Mouse (Mus musculus) ES-E14 (cell line): ENCODE results near the gene Cdc14b. TPM values are rescaled to one million over a fixed set of nuclear protein-coding genes. Genes with fewer than 3 reads are reported as not detected.
A peak's percentile ranks its signal among the peaks of the same experiment; 100 is the strongest.

Experiments
- DNase-seq: peaks from one replicate; pipeline ENCODE4 v3.0.0-alpha.2; 2013; ENCODE audit warnings: low read depth, low spot score
- H3K27ac ChIP-seq: 2 replicates; pipeline ENCODE4 v1.5.1; 2012; ENCODE audit warnings: low read depth, mild to moderate bottlenecking, low read length, moderate library complexity, mixed read lengths; ENCODE audit not compliant: poor library complexity, insufficient read depth, severe bottlenecking
- H3K36me3 ChIP-seq: 2 replicates; pipeline ENCODE4 v1.6.1; 2012; ENCODE audit warnings: mild to moderate bottlenecking, low read length, moderate library complexity, mixed read lengths; ENCODE audit not compliant: control insufficient read depth, poor library complexity, insufficient read depth, severe bottlenecking
- H3K4me1 ChIP-seq, 2 experiments: fragments of 150-350 bp in 1 of 2; sonication (generic) in 1 of 2; 2 replicates each; pipeline ENCODE4 v1.6.1; 2012; ENCODE audit warnings: low read length in 2 of 2, mild to moderate bottlenecking in 1 of 2, mixed read lengths in 1 of 2; ENCODE audit not compliant: control insufficient read depth in 2 of 2, insufficient read depth in 2 of 2, poor library complexity in 1 of 2
- H3K4me3 ChIP-seq, 2 experiments: fragments of 150-350 bp in 1 of 2; sonication (generic) in 1 of 2; 2 replicates each; pipeline ENCODE4 v1.5.1; 2012; ENCODE audit warnings: low read length in 2 of 2, low read depth in 1 of 2, mild to moderate bottlenecking in 1 of 2, mixed read lengths in 1 of 2; ENCODE audit not compliant: insufficient read depth in 1 of 2, poor library complexity in 1 of 2, severe bottlenecking in 1 of 2
- H3K9ac ChIP-seq: 2 replicates; pipeline ENCODE4 v1.6.1; 2012; ENCODE audit warnings: low read depth, mild to moderate bottlenecking, low read length, mixed read lengths; ENCODE audit not compliant: poor library complexity, insufficient read depth, severe bottlenecking
- H3K9me3 ChIP-seq: fragments of 150-350 bp; sonication (generic); 2 replicates; pipeline ENCODE4 v1.6.1; 2012; ENCODE audit warnings: low read depth, mild to moderate bottlenecking, low read length; ENCODE audit not compliant: control insufficient read depth, insufficient read depth
- CHD2 ChIP-seq: IDR thresholded peaks from 2 replicates; pipeline ENCODE4 v1.6.1; 2014; ENCODE audit warnings: mild to moderate bottlenecking, low read depth, low read length, inconsistent platforms
- HCFC1 ChIP-seq: IDR thresholded peaks from 2 replicates; pipeline ENCODE4 v1.6.1; 2012; ENCODE audit warnings: low read length, inconsistent platforms, borderline replicate concordance; ENCODE audit not compliant: insufficient read depth
- MAFK ChIP-seq: IDR thresholded peaks from 2 replicates; pipeline ENCODE4 v1.6.1; 2014; ENCODE audit warnings: mild to moderate bottlenecking, low read depth, low read length, inconsistent platforms; ENCODE audit not compliant: insufficient read depth
- ZC3H11A ChIP-seq: IDR thresholded peaks from 2 replicates; pipeline ENCODE4 v1.6.1; 2012; ENCODE audit warnings: low read depth, mild to moderate bottlenecking, inconsistent platforms, low read length, borderline replicate concordance
- ZNF384 ChIP-seq: IDR thresholded peaks from 2 replicates; pipeline ENCODE4 v1.6.1; 2012; ENCODE audit warnings: low read depth, low read length, inconsistent platforms
- in situ Hi-C, 2 experiments: fragments of 600-800 bp; cut with MboI; formaldehyde crosslinking; loops; one replicate each; pipeline ENCODE4 v1.15.1; 2025; ENCODE audit warnings: low sequenced_read_pairs in 2 of 2, inconsistent platforms in 1 of 2; ENCODE audit not compliant: unreplicated experiment in 2 of 2
- total RNA-seq: library from RNA; depleted of rRNA; stranded (reverse); fragments of 300-350 nt; gene quantifications from 2 replicates; pipeline ENCODE4 v1.2.3, GENCODE M21; 2012

The Cdc14b gene
- total RNA-seq, 1 experiment, result 12.3 TPM

- Histone ChIP-seq H3K4me1 (peaks cover 0 to 4% of the 10 kb centered on the region in 2 experiments; a peak in 2 of 4 replicates), H3K9ac (no peak overlapping the region), H3K4me3 (no peak overlapping the region), H3K9me3 (no peaks in the 10 kb centered on the region), H3K27ac (no peak overlapping the region), H3K36me3 (no peaks in the 10 kb centered on the region)
- TF ChIP-seq MAFK (no peak), HCFC1 (no peak), ZC3H11A (0 out of 2 replicates have a peak, but pooled peaks have one; percentile 20), ZNF384 (no peak)
- DNase-seq, result peak; percentile 58
- in situ Hi-C loops, result loop anchor here (10.0 kb wide), 1 partner anchor 135 kb away; the partner anchor contains the start of gene Aaed1 (in 2 of the 2)
These were observed 94.8 kb downstream of the Cdc14b start for GRCm38 (mm10) chr13:64180300-64180699.

DNA sequence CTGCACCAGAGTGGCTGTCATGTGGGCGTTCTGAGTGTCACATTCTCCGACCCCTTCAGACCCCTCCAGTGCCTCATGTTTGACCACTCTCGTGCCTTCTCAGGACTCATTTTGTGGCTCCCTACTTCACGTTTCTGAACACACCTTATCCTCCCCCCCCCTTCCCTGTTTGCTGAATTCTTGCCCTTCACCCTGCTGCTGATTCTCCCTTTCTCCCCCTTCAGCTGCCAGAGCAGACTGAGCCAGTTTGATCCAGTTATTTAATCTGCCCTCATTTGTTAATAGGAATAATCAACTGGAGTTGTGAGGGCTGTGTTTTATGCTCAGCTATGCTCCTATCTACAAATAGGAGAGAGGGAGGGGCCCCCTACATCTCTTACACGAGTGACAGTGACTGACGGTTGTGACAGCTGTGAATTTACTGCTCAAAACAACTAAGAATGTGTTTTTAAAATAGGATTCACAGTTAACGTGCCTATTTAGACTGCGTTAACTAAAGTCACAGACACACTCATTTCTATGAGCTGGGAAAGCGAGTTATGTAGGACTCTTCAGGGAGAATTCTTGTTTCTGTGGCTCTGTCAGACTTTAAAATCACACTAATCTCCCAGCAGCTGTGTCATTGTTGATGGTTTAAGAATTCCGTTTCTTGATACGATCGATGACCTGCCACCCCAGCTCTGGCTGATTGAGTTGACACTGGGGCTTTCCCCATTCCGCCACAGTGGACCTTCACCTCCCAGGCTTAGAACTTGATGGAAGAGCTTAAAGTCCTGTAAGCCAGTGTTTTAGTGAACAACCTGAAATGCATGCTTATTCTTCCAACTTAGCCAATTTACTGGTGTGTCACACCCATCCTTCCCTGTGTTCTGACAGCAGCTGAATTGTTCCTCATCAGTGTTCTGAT, 96.1 kb downstream of the Cdc14b start:
- Histone ChIP-seq H3K4me1 (no peaks in the 10 kb centered on the region), H3K36me3 (no peaks in the 10 kb centered on the region), H3K27ac (no peak overlapping the region), H3K4me3 (no peak overlapping the region), H3K9me3 (no peaks in the 10 kb centered on the region), H3K9ac (no peak overlapping the region)
- TF ChIP-seq MAFK, result no peak
- TF ChIP-seq HCFC1, result no peak
- no peak for TF ChIP-seq ZC3H11A
- DNase-seq, result no peak
- in situ Hi-C loops, result no loop called here

- no peak overlapping the region for H3K4me3 ChIP-seq
- in situ Hi-C loops, result no loop called here
- no peak overlapping the region for H3K9ac ChIP-seq
- H3K36me3 ChIP-seq, result no peaks in the 10 kb centered on the region
- no peak overlapping the region for H3K27ac ChIP-seq
- H3K4me1 ChIP-seq, result no peaks in the 10 kb centered on the region
- no peak for DNase-seq
- TF ChIP-seq HCFC1 (no peak), MAFK (no peak), CHD2 (no peak), ZNF384 (no peak), ZC3H11A (no peak)
- H3K9me3 ChIP-seq, result no peaks in the 10 kb centered on the region
These were observed 97.1 kb downstream of the Cdc14b start for GRCm38 (mm10) chr13:64178000-64178399.

GRCm38 (mm10) chr13:64169746-64170145, 105.3 kb downstream of the Cdc14b start:
- Histone ChIP-seq H3K9me3 (no peaks in the 10 kb centered on the region), H3K4me1 (no peaks in the 10 kb centered on the region), H3K36me3 (no peaks in the 10 kb centered on the region), H3K27ac (no peak overlapping the region), H3K9ac (no peak overlapping the region), H3K4me3 (no peak overlapping the region)
- no peak for DNase-seq
- TF ChIP-seq ZNF384 (no peak), MAFK (no peak), ZC3H11A (no peak), CHD2 (no peak), HCFC1 (no peak)
- in situ Hi-C loops, result no loop called here
